Mouse (Mus musculus) kidney, postnatal 10 days (tissue): ENCODE data around the gene Atf1.

Experiments
- DNase-seq: peaks from one replicate; pipeline ENCODE4 v3.0.0; 2021; ENCODE audit warnings: mixed read lengths

The Atf1 gene

DNA sequence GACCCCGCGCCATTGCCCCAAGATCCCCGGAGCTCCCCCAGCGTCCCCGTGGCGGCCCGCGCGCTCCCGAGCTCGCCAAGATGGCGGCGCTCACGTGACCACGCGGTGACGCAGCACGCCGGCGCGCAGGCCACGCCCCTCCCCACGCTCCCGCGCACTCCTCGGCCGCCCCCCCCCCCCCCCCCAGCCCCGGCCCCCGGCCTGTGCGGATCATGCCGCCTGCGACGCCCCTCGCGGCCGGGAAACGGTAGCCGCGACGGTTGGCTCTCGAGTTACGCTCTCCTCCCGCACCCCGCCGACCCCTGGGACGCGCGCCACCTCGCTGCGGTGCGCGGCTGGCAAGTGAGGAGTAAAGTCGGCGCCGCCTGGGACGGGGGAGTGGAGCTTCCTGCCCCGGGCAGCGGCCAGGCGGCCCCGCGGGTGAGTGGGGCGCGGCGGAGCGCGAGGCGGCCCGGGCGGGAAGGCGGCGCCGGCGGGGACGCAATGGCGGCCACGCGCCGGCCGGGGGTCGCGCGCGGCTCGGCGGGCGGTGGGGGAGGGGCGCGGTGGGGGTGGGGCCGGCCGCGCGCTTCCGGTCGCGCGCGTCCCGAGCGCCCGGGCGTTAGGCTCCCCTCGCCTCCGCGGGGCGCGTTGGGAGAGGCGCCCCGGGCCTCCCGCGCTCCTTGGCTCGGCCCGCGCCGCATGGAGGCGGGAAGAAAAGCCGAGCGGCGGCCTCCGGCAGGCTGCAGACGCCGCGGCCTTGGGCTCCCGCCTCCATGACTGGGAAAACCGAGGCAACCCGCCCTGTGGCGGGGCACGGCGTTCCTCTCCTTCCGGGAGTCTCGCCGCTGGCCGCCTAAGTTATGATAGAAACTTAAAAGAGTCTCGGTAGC is at the start of gene Atf1:
Gene Atf1, plus strand, starts transcription at position 157 of the 872 bp plus-strand sequence.
- peak; percentile 97 for DNase-seq

DNA sequence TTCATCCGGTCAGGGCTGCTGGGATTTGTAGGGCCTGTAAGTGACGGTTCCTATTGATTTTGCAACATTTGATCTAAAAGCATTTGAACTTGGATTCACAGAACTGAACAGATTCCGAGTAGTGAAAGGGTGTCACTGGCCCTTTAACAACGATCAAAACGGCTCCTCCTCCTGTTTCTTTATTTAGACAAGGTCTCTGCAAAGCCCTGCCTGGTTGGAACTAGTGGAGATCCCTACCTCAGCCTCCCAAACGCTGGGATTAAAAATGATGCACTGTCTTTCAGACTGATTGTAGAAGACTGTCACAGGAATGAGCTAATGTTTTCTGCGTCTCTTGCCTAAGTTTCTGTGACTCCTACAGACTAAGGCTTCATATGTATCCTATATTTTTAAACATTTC is 49.1 kb upstream of the Atf1 start:
- DNase-seq: no peak

DNA sequence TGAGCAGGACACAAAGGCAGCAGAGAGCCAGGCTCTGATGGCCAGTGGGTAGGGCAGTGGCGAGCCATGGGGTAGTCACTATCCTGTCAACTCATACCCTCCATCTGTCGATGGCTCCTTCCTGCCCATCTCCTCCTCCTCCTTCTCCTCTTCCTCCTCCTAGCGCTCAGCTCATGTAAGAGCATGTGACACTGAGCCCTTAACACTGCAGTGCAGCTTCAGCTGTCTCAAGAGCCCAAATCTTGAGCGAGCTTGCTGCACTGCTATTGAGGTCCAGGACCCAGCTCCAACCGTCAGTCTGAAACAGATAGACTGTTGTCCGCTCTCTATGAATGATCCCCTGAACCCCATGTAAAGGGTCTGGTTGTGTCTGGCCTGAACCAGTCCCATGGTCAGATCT is 47.9 kb upstream of the Atf1 start:
- no peak for DNase-seq

DNA sequence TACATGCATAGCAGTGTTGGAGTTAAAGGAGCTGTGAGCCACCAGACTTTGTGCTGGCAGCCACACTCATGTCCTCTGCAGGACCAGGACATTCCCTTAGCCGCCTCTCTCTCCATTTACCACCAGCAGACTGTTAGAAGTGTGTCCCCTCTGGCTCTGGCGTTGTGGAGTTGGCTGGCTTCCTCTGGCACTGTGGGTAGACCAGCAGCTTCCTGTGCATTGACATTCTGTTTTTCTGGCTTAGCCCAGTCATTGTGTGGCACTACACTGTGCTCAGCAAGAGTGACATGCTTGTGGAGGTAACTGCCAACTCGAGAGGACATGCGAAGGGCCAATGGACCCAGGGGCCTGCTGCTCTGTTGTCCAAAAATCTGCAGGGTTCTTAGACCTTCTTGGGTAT is 47.4 kb upstream of the Atf1 start:
- DNase-seq: no peak

DNA sequence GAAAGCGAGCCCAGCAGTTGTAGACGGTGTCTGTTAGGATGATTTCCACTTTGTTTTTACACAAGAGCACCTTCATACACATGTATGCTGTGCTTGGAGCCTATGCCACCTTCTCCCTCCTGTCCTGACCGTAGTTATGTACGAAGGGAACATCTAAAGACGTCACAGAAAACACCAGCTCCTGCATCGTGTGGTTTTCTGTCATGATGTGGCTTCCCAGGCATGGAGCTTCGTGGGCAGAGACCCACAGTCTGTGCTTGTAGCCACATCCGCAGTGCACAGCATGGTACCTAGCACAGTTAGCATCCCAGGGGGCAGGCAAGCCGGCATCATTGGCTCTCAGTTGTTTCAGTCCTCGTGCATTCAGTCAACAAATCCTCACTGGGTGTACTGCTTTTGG is 45.8 kb upstream of the Atf1 start:
- DNase-seq: no peak

DNA sequence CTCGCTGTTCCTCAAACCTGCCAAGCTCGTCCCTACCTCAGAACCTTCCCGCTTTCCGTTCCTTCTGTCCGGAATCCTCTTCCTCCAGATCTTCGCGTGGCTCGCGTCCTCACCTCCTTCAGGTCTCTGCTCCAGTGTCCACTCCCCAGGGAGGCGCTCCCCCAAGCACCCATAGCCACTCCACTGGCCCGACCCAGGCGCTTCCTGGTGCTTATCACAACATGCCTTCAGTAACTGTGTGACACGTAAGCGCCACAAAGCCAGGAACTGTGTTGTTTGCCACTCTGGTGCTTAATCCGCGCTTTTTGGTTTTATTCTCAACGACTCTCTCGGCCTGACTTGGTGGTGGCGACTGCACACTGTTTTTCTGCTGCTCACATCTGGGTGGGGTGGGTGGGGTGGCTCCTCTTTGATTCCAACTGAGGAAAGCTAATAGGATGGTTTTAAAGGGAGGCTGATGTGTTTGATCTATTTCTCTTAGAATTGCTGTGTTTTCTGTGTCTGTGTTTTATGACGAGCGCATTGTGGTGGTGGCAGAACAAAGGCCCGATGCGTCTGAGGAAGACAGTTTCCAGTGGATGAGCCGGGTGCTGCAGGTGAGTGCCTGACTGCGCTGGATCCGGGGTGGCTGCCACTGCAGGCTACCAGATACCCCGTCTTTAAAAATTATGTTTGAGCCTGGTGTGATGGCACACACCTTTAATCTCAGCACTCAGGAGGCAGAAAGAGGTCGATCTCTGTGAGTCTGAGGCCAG is 44.9 kb upstream of the Atf1 start:
- DNase-seq: no peak

DNA sequence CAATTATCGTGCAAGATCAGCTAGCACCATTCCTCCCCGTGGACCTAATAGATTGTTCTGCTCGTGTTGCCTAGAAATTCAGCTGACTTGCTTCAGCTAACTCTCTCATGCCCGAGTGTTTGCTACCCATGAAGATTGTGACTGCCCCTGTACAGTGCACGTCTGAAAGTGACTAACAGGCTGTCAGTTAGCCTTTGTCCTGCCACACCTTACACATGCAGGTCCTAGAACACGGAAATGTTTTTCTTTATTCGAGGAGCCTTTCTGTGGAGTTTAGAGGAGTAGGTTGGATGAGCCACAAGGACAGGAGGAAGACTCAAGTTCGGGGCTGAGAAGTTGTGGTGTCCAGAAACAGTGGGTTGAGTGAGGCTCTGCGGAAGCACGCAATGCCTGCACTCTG is 44.1 kb upstream of the Atf1 start:
- DNase-seq: no peak

DNA sequence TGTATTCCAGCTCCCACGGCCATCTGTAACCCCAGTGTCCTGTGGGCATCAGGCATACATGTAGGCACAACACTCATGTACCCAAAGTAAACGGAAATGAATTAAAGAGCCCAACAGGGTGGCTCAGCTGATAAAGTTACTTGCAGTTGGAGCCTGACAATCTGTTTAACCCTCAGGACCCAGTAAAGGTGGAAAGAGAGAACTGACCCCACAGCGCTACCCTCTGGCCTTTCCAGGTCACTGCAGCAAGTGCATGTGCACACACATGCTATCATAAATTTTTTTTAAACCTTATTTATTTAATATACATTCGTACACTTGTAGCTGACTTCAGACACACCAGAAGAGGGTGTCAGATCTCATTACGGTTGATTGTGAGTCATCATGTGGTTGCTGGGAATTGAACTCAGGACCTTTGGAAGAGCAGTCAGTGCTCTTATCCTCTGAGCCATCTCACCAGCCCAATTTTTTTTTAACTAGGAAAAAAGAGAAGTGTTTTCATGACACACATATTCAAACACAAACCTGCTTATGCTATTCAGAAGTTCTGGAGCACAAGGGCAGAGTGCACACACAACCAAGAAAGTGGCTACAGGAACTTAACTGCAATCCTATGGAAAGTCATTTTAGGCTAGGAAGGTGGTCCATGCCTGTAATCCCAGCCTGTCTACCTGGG is 42.7 kb upstream of the Atf1 start:
- DNase-seq: peak; percentile 22

DNA sequence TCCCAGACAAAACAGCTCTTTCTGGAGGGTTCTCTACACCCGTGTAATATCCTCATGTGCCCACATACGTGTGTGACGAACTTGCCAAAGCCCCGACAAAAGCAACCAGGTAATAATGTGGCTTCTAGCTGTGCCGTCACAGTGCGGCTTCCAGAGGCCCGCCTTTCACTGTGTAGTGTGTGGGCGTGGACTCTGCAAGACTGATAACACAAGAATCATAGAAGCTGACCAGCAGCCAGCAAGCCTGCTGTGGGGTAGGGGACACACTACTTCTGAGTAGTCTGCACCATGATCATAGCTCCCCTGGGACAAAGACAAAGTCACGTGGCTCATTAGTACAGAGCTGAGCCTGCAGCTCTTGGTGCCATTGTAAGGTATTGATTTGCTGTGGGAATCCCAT is 41.4 kb upstream of the Atf1 start:
- DNase-seq: no peak

DNA sequence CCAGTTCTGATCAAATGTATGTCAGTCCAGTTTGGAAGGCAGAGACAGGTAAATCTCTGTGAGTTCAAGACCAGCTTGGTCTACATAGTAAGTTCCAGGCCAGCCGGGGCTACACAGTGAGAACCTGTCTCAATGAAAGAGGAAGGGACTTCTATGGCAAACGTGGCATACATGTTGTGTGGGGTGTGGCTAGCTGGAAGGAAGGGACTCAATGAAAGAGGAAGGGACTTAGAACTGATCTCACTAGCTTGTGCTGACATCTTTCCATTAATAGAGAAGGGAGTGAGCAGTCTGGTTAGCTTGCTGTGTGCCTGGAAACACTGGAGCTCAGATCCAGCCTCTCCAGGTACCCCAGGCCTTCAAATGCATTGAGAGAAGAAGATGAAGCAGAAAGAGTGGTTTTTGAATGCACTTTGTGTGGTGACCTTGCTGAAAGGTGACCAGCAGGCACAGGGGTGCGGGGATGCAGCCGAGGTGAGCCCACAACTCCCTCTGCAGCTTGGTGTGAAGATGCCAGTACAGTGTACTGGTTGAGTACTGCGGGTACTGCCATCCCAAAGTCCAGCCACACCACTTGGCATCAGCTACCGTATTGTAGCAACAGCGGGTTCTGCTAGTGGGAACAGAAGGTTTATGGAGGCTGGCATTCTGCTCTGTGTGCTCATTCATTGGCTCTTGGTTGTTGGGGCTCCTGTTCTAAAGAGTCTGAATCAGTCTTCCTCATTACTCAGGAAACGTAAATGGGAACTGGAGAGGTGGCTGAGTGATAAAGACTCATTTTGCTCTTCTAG is 40.5 kb upstream of the Atf1 start:
- DNase-seq: no peak

DNA sequence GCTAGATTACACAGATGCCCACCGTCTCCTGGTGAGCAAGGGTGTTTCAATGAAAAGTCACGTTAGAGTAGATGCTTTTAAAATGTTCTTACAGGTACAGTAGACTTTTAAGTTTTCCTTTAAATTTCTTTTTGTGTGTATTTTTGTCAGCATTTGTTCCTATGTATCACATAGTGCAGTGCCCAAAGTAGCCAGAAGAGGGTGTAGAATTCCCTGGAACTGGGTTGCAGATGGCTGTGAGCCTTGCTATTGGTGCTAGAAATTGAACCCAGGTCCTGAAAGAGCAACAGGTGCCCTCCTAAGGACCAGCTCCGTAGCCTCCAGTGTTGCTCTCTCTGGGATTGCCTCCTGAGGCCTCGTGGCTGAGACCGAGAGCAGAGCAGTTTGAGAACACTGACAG is 39.1 kb upstream of the Atf1 start:
- no peak for DNase-seq

DNA sequence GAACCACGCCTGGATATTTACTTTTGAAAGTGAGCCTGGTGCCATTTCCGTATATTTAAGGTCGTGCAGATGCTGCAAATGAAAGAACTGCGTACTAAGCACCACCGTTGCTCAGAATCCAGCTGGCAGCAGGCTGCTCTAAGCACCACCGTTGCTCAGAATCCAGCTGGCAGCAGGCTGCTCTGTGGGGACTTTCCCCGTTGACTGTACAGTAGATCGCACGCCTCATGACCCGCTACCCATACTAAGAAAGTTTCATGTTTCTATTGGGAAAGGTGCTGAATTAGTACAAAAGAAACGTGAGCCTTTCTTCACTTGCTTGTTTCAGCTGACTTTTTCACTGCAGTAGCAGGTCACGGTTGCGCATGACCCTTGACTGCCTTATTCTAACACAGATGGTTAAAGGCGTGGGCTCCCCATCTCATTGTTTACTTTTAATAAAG is 38.6 kb upstream of the Atf1 start:
- no peak for DNase-seq

DNA sequence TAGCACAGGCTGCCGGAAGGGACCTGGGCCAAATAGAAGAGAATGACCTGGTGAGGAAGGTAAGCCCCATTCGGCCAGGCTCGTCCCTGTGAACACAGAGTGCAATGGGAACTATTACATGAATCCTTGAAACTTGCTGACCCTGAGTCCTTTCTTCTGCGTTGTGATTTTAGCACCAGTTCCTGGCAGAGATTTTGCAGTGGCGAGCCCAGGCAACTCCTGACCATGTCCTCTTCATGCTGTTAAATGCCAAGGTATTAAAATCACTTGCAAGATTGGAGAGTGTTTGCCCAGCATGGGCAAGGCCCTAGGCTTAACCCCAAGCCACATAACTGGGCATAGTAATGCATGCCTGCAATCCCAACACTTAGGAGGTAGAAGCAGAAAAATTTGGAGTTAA is 37.5 kb upstream of the Atf1 start:
- no peak for DNase-seq

DNA sequence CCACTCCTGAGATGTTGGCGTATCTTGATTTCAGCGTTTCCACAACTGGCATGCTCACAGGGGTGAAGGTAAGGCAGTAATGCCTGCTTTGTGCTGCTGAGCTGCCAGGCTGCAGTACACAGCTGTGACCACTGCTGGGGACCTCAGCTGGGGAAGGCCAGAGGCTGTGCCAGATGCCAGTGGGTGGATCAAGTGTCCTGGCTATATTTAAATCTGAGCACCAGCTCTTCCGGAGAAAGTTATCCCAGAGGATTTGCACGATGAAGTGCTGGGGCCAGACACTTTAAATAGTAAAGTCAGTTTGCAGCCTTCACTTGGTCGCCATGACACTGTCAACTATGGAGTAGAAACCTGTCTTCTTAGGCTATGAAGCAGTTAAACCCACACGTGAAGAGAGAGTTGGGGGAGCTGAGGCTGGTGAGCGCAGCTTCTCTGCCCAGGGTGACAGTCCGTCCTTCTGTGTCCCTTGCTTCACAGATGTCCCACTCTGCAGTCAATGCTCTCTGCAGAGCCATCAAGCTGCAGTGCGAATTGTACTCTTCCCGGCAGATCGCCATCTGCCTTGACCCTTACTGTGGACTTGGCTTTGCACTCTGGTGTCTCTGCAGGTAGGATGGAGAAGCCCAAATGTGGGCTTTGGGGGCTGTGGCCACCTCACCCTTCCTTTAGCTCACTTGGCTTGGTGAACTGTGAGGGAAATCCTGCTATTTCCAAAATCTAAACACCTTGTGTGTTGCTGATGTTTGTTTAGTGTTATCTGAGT is 28.5 kb upstream of the Atf1 start:
- DNase-seq: no peak

DNA sequence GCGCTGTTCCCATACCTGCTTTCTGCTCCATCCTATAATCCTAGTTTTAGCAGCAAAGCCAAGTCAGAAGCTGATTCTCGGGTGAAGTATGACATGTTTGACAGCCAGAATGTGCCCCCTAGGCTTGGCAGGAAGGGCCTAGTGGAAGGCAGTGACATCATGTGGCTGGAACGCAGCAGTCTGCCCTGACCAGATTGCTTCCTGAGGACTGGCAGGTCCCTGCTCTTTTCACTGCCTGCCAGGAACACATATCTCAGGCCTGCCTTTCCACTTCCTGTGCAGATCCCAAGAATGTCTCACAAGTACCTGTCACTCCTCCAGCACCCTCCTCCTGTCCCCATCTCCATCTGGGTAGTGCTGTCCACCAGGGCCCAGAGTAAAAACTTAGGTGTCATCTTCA is 27.8 kb upstream of the Atf1 start:
- peak; percentile 30 for DNase-seq

DNA sequence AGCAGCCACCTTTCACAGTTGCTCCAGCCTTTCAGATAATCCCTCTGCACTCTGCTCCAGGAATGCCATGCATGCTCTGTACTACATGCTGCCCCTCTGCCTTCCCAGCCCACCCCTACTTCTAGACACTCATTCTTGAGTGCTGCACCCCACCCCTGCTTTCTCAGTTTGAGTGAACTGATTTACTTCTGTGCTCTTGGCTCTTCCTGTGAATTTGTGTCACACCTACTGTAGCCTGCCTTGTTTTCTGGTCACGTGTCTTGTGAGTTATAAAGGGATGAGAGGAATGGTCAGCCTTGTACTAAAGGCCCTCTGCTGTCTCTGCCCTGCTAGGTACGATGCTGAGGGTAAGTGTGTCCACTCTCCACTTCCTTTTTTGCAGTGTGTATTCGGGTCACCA is 25.8 kb upstream of the Atf1 start:
- DNase-seq: no peak

DNA sequence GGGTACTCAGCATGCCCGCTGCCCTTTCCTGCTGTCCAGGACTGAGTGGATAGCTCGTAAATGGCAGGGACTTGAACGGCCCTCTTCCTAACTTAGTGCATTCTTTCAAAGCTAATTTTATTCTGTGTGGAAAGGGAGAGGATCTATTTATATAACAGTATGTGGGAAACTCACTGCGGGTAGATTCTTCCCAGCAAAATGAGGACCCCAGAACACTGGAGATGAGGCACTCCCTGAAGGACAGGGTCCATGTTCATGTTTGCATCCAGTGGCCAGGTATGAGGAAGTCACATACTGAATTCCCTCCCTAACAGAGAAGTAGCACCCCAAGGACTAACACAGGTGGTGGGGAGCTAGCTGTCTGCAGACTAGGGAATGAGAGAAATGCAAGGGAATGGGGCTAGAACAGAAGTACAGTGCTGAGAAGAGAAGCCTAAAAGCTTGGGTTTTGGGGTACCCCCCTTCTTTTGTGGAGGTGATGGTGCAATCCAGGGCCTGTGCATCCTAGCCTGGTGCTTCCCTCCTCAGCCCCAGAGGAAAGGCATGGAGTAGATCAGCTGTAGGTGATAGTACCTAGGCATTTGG is 25.1 kb upstream of the Atf1 start:
- DNase-seq: no peak

DNA sequence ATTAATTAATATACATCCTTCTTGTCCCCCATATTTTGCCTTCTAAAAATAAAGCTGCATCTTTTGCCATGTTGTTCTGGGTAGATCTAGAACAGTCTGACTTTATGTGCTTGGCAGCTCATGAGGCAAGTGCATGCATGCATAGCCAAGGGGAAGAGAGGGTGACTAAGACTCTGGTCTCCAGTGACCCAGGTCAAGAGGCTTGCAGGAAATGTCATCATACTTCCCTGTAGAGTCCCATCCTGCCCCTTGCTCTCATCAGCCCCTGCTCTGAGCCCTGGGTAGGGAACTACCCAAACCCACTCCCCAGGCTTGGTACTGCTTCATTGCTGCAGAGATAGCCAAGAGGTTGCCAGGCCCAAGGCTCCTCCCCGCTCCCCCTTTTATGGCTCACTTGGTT is 23.0 kb upstream of the Atf1 start:
- DNase-seq: no peak

DNA sequence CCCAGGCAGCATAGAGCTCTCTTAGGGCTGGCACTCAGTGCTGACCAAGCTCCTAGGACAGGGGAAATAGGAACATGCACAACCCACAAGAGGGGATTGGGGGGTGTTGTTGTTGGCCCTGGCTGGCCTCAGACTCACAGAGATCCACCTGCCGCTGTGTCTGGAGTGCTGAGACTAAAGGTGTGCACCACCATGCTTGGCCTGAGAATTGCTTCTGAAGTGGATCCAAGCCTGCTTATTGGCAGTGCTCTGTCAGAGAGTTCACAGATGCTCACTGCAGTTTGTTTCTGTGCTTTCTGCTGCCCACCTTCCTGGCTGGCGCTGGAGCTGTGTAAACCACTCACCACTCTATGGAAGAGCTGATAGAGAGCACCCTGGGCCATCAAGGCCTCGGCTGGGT is 17.6 kb upstream of the Atf1 start:
- DNase-seq: no peak

DNA sequence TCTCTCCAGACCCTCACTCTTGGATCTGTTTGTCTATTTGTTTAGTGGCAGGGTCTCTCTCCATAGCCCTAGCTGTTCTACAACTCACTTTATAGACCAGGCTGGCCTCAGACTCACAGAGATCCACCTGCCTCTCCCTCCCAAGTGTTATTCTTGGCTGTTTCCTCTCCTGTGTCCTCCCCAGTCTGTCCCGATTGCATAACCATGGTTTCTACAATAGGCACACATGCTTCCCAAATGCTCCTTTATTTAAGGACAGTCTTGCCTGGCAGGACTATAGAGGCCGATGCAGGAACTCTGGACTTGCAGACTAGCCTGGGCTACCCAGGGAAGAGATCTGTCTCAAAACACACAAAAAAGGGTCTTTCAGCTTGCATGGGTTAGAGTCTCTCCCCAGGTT is 14.3 kb upstream of the Atf1 start:
- DNase-seq: no peak

DNA sequence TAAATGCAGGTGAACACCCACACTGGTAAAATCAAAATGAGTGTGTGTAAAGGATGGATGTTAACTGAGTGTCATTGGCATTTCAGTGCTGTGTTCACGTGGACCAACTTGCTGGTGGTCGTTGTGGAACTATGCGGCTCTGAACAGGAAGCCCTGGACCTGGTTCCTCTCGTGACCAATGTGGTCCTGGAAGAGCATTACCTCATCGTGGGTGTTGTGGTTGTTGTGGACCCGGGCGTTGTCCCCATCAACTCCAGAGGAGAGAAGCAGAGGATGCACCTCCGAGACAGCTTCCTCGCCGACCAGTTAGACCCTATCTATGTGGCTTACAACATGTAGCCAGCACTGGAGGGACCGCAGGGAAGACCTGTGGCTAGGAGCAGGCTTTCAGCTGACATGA is 12.5 kb upstream of the Atf1 start:
- DNase-seq: no peak

DNA sequence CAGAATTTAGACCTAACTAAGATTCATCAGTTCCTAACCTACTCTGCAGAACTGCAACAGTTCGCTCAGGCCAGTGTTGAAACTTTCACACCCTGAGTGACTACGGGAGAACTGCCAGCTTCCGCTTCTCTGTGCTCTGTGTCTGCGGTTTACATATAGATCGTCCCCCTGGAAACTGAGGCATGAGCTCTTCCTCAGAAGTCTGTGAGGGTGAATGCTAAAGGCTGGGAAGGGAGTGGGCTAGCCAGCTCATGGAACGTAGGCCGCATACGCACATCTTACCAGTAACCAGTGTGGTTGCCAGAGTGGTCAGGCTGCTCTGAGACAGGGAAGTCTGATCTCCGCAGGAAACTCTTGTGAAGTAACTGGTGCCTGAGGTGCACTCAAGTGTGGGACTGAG is 11.4 kb upstream of the Atf1 start:
- DNase-seq: no peak
